Mouse (Mus musculus) liver, embryonic 15.5 days (tissue): ENCODE data around the gene Phlpp1. TPM values are rescaled to one million over a fixed set of nuclear protein-coding genes. Genes with fewer than 3 reads are reported as not detected.

Experiments used
- ATAC-seq: fragments of 200-750 bp; cut with Nextera tagmentation; 2 replicates; pipeline ENCODE4 v1.8.0; 2017; ENCODE audit warnings: moderate number of reproducible peaks, mild to moderate bottlenecking, moderate library complexity; ENCODE audit not compliant: insufficient read depth
- H3K27ac ChIP-seq: fragments of 300-500 bp; sonication (generic); replicated peaks from 2 replicates; pipeline ENCODE4 v1.5.1; 2015; ENCODE audit warnings: mild to moderate bottlenecking, inconsistent platforms
- H3K27me3 ChIP-seq: fragments of 300-500 bp; sonication (generic); 2 replicates; pipeline ENCODE4 v1.6.1; 2015; ENCODE audit warnings: mild to moderate bottlenecking, inconsistent platforms
- H3K36me3 ChIP-seq: fragments of 300-500 bp; sonication (generic); replicated peaks from 2 replicates; pipeline ENCODE4 v1.6.1; 2015; ENCODE audit warnings: moderate library complexity, mild to moderate bottlenecking, inconsistent platforms
- H3K4me1 ChIP-seq: fragments of 300-500 bp; sonication (generic); replicated peaks from 2 replicates; pipeline ENCODE4 v1.6.1; 2015; ENCODE audit warnings: inconsistent platforms
- H3K4me2 ChIP-seq: fragments of 300-500 bp; sonication (generic); 2 replicates; pipeline ENCODE4 v1.6.1; 2015; ENCODE audit warnings: moderate library complexity, mild to moderate bottlenecking, inconsistent platforms
- H3K4me3 ChIP-seq: fragments of 300-500 bp; sonication (generic); replicated peaks from 2 replicates; pipeline ENCODE4 v1.5.1; 2015; ENCODE audit warnings: mild to moderate bottlenecking, inconsistent platforms
- H3K9ac ChIP-seq: fragments of 300-500 bp; sonication (generic); 2 replicates; pipeline ENCODE4 v1.6.1; 2015; ENCODE audit warnings: moderate library complexity, mild to moderate bottlenecking, inconsistent platforms
- H3K9me3 ChIP-seq: fragments of 300-500 bp; sonication (generic); replicated peaks from 2 replicates; pipeline ENCODE4 v1.6.1; 2016; ENCODE audit warnings: inconsistent platforms
- whole genome bisulfite sequencing: fragments of 180-500 bp; shearing (Covaris S2); methylation state at CpG from one replicate; pipeline ENCODE4 v1.1.7; 2015; ENCODE audit warnings: mixed read lengths; ENCODE audit not compliant: insufficient replicate concordance; 5-methylcytosine and 5-hydroxymethylcytosine counted together
- polyA plus RNA-seq: library from polyadenylated mRNA; unstranded; fragments of >200 nt; fragmentation: Nextera tagmentation; extraction: Ambion mirVana; gene quantifications from 2 replicates; pipeline ENCODE4 v1.2.1, GENCODE M21; 2015

Gene Phlpp1
- polyA plus RNA-seq, 1 experiment from 2014 or later: 0.94 TPM

- H3K27me3 ChIP-seq: no peaks in the 10 kb centered on the region
- no peak overlapping the region for H3K4me2 ChIP-seq
- H3K27ac ChIP-seq: no peak overlapping the region
- no peaks in the 10 kb centered on the region for H3K4me1 ChIP-seq
- 63% methylated on average over 1 of the region's 1 CpGs for WGBS
- no peak for ATAC-seq
- no peak overlapping the region for H3K9ac ChIP-seq
- H3K36me3 ChIP-seq: no peaks in the 10 kb centered on the region
- H3K9me3 ChIP-seq: no peaks in the 10 kb centered on the region
- no peak overlapping the region for H3K4me3 ChIP-seq
Measured at GRCm38 (mm10) chr1:106254047-106254446, 82.5 kb downstream of the Phlpp1 start.

- Histone ChIP-seq H3K27me3 (no peaks in the 10 kb centered on the region), H3K4me1 (no peaks in the 10 kb centered on the region), H3K9me3 (no peaks in the 10 kb centered on the region), H3K4me3 (no peak overlapping the region), H3K27ac (no peak overlapping the region), H3K9ac (no peak overlapping the region), H3K4me2 (no peak overlapping the region), H3K36me3 (no peaks in the 10 kb centered on the region)
- 66% methylated on average over 1 of the region's 1 CpGs for WGBS
- no peak for ATAC-seq
Measured at GRCm38 (mm10) chr1:106257176-106257575, 85.6 kb downstream of the Phlpp1 start.

GRCm38 (mm10) chr1:106268028-106268799, 96.7 kb downstream of the Phlpp1 start:
- Histone ChIP-seq H3K4me1 (no peaks in the 10 kb centered on the region), H3K9ac (no peak overlapping the region), H3K27ac (no peak overlapping the region), H3K4me3 (no peak overlapping the region), H3K27me3 (no peaks in the 10 kb centered on the region), H3K36me3 (no peaks in the 10 kb centered on the region), H3K4me2 (no peak overlapping the region), H3K9me3 (no peaks in the 10 kb centered on the region)
- no peak for ATAC-seq
- 63% methylated on average over 6 of the region's 6 CpGs for WGBS

GRCm38 (mm10) chr1:106269337-106269736, 97.8 kb downstream of the Phlpp1 start:
- H3K27me3 ChIP-seq: no peaks in the 10 kb centered on the region
- no peak overlapping the region for H3K9ac ChIP-seq
- no peak overlapping the region for H3K27ac ChIP-seq
- no peaks in the 10 kb centered on the region for H3K4me1 ChIP-seq
- no peak overlapping the region for H3K4me3 ChIP-seq
- H3K4me2 ChIP-seq: no peak overlapping the region
- ATAC-seq: no peak
- 29% methylated on average over 4 of the region's 4 CpGs for WGBS
- H3K9me3 ChIP-seq: no peaks in the 10 kb centered on the region
- H3K36me3 ChIP-seq: no peaks in the 10 kb centered on the region

GRCm38 (mm10) chr1:106272916-106273315, 101.4 kb downstream of the Phlpp1 start:
- no peak overlapping the region for H3K4me3 ChIP-seq
- ATAC-seq: no peak
- WGBS: 58% methylated on average over 2 of the region's 2 CpGs

GRCm38 (mm10) chr1:106273801-106274200, 102.2 kb downstream of the Phlpp1 start:
- Histone ChIP-seq H3K36me3 (no peaks in the 10 kb centered on the region), H3K4me3 (no peak overlapping the region), H3K4me2 (no peak overlapping the region), H3K4me1 (no peaks in the 10 kb centered on the region), H3K27me3 (no peaks in the 10 kb centered on the region), H3K9ac (no peak overlapping the region), H3K27ac (no peak overlapping the region), H3K9me3 (no peaks in the 10 kb centered on the region)
- no peak for ATAC-seq
- 64% methylated on average over 6 of the region's 6 CpGs for WGBS

More at GRCm38 (mm10) chr1:106272916-106273315, 101.4 kb downstream of the Phlpp1 start:
- no peaks in the 10 kb centered on the region for H3K4me1 ChIP-seq
- H3K27ac ChIP-seq: no peak overlapping the region
- no peaks in the 10 kb centered on the region for H3K27me3 ChIP-seq
- no peak overlapping the region for H3K4me2 ChIP-seq
- no peaks in the 10 kb centered on the region for H3K36me3 ChIP-seq
- H3K9ac ChIP-seq: no peak overlapping the region
- no peaks in the 10 kb centered on the region for H3K9me3 ChIP-seq

- Histone ChIP-seq H3K36me3 (no peaks in the 10 kb centered on the region), H3K4me2 (no peak overlapping the region)
Measured at GRCm38 (mm10) chr1:106274561-106275001, 103.0 kb downstream of the Phlpp1 start.

GRCm38 (mm10) chr1:106275142-106275541, 103.6 kb downstream of the Phlpp1 start:
- no peak for ATAC-seq
- no peaks in the 10 kb centered on the region for H3K4me1 ChIP-seq
- no peaks in the 10 kb centered on the region for H3K36me3 ChIP-seq
- no peak overlapping the region for H3K4me3 ChIP-seq
- WGBS: 77% methylated on average over 4 of the region's 4 CpGs
- no peak overlapping the region for H3K27ac ChIP-seq
- no peaks in the 10 kb centered on the region for H3K9me3 ChIP-seq
- H3K4me2 ChIP-seq: no peak overlapping the region
- H3K27me3 ChIP-seq: no peaks in the 10 kb centered on the region
- H3K9ac ChIP-seq: no peak overlapping the region

More at GRCm38 (mm10) chr1:106274561-106275001, 103.0 kb downstream of the Phlpp1 start:
- Histone ChIP-seq H3K4me1 (no peaks in the 10 kb centered on the region), H3K9me3 (no peaks in the 10 kb centered on the region), H3K4me3 (no peak overlapping the region), H3K9ac (no peak overlapping the region), H3K27me3 (no peaks in the 10 kb centered on the region), H3K27ac (no peak overlapping the region)
- 49% methylated on average over 10 of the region's 10 CpGs for WGBS
- no peak for ATAC-seq

GRCm38 (mm10) chr1:106275731-106276130, 104.2 kb downstream of the Phlpp1 start:
- no peak overlapping the region for H3K4me3 ChIP-seq
- no peaks in the 10 kb centered on the region for H3K4me1 ChIP-seq
- no peak overlapping the region for H3K4me2 ChIP-seq
- WGBS: 74% methylated on average over 7 of the region's 7 CpGs
- H3K9me3 ChIP-seq: no peaks in the 10 kb centered on the region
- no peaks in the 10 kb centered on the region for H3K36me3 ChIP-seq
- H3K9ac ChIP-seq: no peak overlapping the region
- H3K27ac ChIP-seq: no peak overlapping the region
- no peaks in the 10 kb centered on the region for H3K27me3 ChIP-seq
- no peak for ATAC-seq

- ATAC-seq: no peak
- H3K27me3 ChIP-seq: no peaks in the 10 kb centered on the region
- H3K27ac ChIP-seq: no peak overlapping the region
- H3K4me3 ChIP-seq: no peak overlapping the region
- no peaks in the 10 kb centered on the region for H3K9me3 ChIP-seq
- 13% methylated on average over 1 of the region's 1 CpGs for WGBS
- H3K9ac ChIP-seq: no peak overlapping the region
- H3K4me1 ChIP-seq: no peaks in the 10 kb centered on the region
- H3K36me3 ChIP-seq: no peaks in the 10 kb centered on the region
- H3K4me2 ChIP-seq: no peak overlapping the region
Measured at GRCm38 (mm10) chr1:106276824-106277223, 105.3 kb downstream of the Phlpp1 start.

GRCm38 (mm10) chr1:106277286-106277685, 105.7 kb downstream of the Phlpp1 start:
- Histone ChIP-seq H3K9me3 (no peaks in the 10 kb centered on the region), H3K4me2 (no peak overlapping the region), H3K4me1 (no peaks in the 10 kb centered on the region), H3K4me3 (no peak overlapping the region), H3K27ac (no peak overlapping the region), H3K9ac (no peak overlapping the region), H3K27me3 (no peaks in the 10 kb centered on the region), H3K36me3 (no peaks in the 10 kb centered on the region)
- 51% methylated on average over 4 of the region's 4 CpGs for WGBS
- ATAC-seq: no peak
